Mouse (Mus musculus) ovary, postnatal 10 days (tissue): ENCODE measurements around the gene Dgcr8.

Experiments
- DNase-seq: peaks from one replicate; pipeline ENCODE4 v3.0.0; 2022; ENCODE audit warnings: low spot score

Dgcr8 gene

DNA sequence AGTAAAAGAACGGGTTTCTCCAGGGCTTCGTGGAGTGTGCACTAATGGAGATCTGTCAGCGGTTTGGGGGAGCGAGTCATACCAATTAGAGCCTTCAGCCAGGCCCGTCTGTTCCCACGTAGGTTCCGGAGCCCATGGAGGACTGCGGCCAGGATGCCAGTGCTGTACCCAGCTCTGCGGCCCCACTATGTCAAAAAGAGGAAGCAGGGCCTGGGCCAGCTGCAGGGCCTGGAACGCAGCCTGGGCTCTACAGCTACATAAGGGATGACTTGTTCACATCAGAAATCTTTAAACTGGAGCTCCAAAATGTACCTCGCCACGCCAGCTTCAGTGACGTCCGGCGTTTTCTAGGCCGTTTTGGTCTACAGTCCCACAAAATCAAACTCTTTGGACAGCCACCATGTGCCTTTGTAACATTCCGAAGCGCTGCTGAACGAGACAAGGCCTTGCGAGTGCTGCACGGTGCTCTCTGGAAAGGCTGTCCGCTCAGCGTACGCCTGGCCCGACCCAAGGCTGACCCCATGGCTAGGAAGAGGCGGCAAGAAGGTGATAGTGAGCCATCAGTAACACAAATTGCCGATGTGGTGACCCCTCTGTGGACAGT is 39.6 kb downstream of the Dgcr8 start:
- peak; percentile 27 for DNase-seq

DNA sequence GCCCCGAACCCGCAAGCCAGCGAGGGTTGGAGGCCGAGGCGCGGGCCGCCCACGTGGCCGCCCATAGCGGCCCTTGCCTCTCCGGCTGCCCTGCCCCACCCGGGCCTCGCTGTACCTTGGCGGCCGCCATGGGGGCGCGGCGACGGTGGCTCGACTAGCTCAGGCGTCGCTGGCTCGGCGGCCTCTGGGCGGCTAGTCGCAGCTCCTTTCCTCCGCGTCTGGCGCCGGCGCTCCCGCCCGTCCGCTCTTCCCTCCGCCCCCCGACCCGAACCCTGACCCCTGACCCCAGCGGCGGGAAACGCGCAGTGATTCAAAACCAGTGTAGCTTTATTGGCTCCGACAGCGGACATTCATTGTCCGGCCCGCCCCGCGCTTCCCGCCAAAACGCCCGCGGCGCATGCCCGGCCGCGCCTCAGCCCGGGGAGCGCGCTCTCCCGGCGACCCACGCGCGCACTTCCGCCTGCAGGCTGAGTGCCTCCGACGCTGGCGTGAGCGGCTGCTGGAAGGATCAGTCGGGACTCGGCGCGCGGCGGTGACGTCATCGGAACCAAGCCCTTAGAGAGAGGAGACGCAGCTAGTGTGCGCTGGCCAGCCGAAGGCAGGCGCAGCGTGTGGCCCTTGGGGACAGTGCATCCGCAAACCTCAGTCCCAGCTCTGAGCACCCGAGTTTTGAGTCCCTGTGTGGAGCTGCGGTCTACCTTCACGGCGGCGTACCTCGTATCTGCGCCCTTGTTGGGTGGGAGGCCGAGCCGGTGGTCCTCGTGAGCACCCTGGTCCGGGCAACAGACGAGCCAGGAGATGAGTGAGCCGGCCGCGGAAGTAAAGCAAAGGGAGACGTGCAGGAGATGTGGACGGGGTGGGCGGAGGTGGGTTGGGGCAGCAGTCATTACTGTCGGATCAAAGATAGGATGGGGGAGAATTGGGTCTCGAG is 40.3 kb downstream of the Dgcr8 start, which contains the start of the genes Trmt2a and Ranbp1:
Gene Trmt2a (plus strand): TSS at position 247 of the 931 bp plus-strand sequence.
Gene Ranbp1 (minus strand): TSS at position 300 of the 931 bp plus-strand sequence.
- peak; percentile 97 for DNase-seq

DNA sequence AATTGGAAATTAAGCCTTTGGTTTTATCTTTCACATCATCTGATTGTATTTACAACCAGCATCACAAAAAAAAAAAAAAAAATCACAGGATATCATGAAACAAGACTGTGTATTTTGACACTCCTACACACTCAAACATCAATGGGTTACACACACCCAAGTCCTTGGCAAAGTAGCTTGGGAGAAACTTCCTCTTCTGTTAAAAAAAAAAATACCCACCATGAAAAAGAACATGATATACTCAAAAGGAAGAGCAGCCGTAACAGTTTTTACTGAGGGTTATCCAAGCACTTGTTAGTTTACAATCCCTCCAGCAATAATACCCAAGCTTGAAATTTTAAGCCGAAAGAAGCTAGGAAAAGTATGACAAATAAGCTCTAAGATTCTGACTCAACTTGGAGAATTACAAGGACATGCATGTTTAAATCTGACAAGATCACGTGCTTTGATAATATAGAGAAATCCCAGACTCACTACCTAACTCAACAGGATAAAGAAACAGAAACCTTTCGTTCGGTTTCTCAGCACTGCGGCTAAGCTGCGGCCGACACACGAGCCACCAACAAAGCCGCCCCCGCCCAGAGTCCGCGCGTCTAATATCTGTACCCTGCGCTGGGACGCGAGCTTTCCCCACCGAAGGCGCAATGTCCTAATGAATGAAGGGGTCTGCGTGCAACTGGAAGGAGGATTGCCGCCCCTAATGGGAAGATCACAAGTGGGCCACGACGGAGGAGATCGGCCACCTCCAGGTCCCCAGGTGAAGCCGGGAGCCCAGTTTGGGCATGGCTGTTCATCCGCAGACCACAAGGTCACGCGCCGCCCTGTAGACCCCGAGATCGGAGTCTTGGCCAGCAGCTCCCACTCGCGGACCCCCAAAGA is 41.3 kb downstream of the Dgcr8 start:
- no peak for DNase-seq

- no peak for DNase-seq
Observed at GRCm38 (mm10) chr16:18241581-18241980, 47.5 kb downstream of the Dgcr8 start.

DNA sequence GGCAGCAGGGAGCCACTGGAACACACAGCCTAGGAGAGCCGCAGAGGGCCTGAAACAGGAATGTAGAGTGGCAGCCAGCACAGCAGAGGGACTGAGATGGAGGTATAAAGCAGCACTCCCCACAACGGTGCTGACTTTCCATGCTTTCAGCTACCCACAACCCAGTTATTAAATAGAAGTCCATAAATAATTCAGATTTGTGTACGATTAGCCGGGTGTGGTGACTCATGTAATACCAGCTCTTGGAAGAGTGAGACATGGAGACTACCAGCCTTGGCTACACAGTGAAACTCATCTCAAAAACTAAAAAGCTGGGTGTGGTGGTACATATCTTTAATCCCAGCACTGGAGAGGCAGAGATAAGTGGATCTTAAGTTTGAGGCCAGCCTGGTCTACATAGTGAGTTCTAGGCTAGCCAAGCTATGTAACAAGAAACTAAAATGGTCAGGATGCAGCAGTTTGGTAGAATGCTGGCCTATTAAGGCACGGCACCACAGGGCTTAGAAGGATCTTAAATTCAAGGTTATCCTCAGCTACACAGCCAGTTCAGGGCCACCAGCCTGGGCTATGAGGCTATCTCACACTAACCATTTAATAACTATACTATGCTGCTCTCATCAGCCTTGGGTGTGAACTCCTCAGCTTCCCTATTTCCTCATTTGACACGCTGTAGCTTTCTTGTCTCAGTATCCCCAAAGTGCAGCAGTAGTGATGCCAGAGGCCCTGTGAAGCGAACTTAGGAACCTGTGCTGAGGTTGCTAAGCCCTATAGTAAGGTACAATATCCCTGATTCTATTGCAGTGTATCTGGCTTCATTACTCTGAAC is 52.2 kb downstream of the Dgcr8 start:
- no peak for DNase-seq

DNA sequence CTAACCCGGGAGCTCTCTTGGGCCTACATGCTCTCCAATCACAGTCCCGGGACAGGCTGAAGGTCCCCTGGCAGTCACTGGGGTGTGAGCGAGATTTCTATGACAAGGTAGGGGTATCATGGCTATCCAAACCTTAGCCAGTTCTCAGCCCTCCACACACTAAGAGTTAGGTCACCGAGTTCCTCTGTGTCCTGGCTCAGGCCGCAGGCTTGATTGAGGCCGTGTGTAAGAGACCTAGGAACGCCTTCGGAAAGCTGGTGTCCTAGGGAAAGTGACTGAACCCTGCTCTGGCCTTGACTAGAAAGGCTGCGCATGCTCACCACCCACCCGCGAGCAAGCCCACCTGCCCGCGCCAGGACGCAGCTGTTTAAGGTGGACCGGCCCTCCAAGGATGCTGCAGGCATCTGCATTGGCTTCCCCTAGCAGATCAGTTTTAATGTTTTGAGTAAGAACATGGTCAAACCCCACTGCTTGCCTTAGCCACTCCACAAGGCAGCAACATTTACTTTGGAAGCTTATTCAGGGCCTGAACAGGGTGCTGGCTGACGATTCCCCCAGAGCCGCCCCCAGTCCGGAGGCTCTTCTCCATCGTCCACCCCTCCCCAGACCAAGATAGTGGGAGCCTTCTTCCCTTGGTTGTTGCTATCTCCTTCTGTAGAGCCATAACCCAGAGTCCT is 53.5 kb downstream of the Dgcr8 start:
- peak; percentile 56 for DNase-seq

GRCm38 (mm10) chr16:18234671-18235388 is 54.2 kb downstream of the Dgcr8 start, which contains the start of gene Zdhhc8:
Zdhhc8 (minus strand) TSS chr16:18235136.
- peak; percentile 53 for DNase-seq

- no peak for DNase-seq
Observed at GRCm38 (mm10) chr16:18233919-18234670, 55.0 kb downstream of the Dgcr8 start.

DNA sequence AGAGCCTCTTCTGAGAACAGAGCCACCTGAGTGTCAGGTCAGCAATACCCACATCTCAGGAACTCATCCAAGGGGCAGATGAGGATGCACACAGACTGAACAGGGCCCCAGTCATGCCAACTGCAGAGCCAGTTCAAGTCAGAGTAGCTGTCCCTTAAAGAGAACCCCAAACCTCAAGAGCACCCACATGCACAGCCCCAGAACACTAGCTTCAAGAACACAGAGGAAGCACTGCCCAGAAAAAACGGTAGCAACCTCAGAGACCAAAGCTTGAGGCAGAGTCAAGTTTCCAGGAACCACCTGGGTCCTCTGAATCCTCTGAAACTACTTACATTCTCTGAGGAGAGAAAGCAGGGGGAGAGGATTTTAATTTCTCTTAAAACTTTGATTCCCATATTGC is 55.6 kb downstream of the Dgcr8 start:
- no peak for DNase-seq

DNA sequence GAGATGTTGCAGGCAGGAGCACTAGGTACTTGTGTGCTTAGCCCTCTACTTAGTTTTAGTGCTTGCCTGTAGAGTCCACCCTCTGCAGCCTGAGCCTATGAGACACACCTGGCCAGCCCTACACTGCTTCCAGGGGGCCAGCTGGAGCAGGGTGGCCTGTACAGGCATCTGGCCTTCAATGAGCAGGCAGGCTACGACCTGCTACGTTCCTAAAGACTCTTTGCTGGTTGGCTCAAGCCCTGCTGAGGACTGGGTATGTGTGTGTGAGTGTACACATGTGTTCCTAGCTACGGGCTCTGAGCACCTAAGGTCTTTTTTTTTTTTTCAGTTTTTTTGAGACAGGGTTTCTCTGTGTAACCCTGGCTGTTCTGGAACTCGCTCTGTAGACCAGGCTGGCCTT is 57.6 kb downstream of the Dgcr8 start:
- DNase-seq = no peak

DNA sequence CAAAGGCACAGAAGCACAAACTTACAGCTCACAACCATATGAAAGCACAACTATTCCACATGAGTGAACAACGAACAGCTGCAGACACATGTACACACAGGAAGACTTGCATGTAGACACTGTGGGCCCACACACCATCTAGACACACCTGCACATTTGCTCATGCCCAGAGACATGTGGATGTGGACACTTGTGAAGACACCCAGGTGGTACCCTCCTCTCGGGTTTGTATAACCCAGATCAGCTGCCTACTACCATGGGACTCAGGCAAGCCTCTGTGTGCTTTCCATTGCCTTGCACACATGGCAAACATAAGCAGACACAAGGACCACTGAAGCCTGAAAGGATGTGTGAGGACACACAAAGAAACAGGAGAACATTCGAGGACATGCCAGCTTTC is 58.0 kb downstream of the Dgcr8 start:
- DNase-seq = no peak

DNA sequence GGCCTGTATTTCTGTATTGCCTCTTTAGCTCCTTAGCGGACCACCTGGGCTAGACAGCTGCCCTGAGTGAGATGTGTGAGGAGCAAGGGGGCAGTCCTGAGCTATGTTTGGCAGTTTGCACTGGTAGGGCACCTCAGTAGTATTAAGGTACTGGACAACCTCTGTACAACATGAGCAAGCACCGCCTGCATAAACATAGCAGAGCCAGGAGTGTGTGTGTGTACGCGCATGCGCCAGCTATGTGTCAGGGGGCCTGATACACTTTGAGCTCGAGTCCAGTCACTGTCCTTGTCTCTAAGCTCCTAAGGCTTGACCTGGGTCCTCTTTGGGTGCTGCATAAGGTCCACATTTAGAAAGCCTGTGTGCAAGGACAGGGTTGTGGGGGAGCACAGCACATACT is 58.4 kb downstream of the Dgcr8 start:
- DNase-seq = no peak

- DNase-seq = no peak
Observed at GRCm38 (mm10) chr16:18229622-18230021, 59.4 kb downstream of the Dgcr8 start.

- DNase-seq = no peak
Observed at GRCm38 (mm10) chr16:18228856-18229255, 60.2 kb downstream of the Dgcr8 start.

DNA sequence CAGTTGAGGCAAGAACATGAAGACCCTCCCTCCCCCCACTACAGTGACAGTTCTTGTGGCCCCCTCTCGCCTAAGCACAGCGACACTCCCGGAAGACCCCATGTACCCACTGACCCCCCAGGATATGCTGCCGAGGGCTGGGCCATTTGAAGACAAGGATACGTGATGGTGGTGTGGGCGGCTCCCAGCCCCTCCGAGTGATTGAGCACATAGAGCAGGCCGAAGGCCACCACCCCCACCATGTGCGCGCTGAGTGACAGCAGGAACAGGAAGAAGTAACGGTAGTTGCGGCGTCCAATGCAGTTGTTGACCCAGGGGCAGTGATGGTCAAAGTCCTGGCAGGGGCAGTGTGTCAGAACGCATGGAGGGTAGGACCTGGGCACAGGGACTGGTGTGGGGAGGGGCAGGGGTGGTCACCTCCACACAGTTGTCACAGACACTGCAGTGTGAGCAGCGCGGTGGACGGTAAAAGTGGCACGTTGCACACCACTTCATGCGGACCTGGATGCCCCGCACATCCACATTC is 61.1 kb downstream of the Dgcr8 start:
- no peak for DNase-seq

- DNase-seq = no peak
Observed at GRCm38 (mm10) chr16:18227187-18227586, 61.9 kb downstream of the Dgcr8 start.

- no peak for DNase-seq
Observed at GRCm38 (mm10) chr16:18222188-18222587, 66.9 kb downstream of the Dgcr8 start.

- no peak for DNase-seq
Observed at GRCm38 (mm10) chr16:18221543-18221898, 67.5 kb downstream of the Dgcr8 start.
